Mouse (Mus musculus) stomach, adult 2 months (tissue): Measurements from ENCODE around the gene Snrnp25. TPM values are rescaled to one million over a fixed set of nuclear protein-coding genes. Genes with fewer than 3 reads are reported as not detected.

ENCODE experiments used
- polyA plus RNA-seq: library from polyadenylated mRNA; depleted of rRNA; stranded (reverse); fragments of >200 nt; gene quantifications from 2 replicates; pipeline ENCODE4 v1.2.3, GENCODE M21; 2012; rRNA removed

Snrnp25 gene
- polyA plus RNA-seq, result 7.8 and 10.3 TPM in 2 replicates

GRCm38 (mm10) chr11:32205058-32205873 lies at the start of gene Snrnp25:
TSS of gene Snrnp25 (plus strand) at chr11:32205415.

GRCm38 (mm10) chr11:32200075-32200601 lies 5.1 kb upstream of the Snrnp25 start, which contains the start of gene Il9r:
TSS of gene Il9r (minus strand) at chr11:32200279.

GRCm38 (mm10) chr11:32221951-32222409 lies 16.8 kb downstream of the Snrnp25 start, which contains the start of gene Rhbdf1:
TSS of gene Rhbdf1 (minus strand) at chr11:32222300.

GRCm38 (mm10) chr11:32226124-32226871 lies 21.1 kb downstream of the Snrnp25 start, which contains the start of gene Mpg:
TSS of gene Mpg (plus strand) at chr11:32226505.

Other genes starting within 250 kb of the Snrnp25 start
- gene 4930524B15Rik, start 239.8 kb upstream of the Snrnp25 start, polyA plus RNA-seq, result 0.09 TPM in 1 of 2 replicates, not detected in the other
- gene Nsg2, start 205.0 kb upstream of the Snrnp25 start, polyA plus RNA-seq, result 0.98 and 1.1 TPM in 2 replicates
- gene Il9r, start 5.1 kb upstream of the Snrnp25 start, polyA plus RNA-seq, result 0.52 and 0.81 TPM in 2 replicates
- gene Rhbdf1, start 16.9 kb downstream of the Snrnp25 start, polyA plus RNA-seq, result 92.5 and 97.3 TPM in 2 replicates
- gene Mpg, start 21.1 kb downstream of the Snrnp25 start, polyA plus RNA-seq, result 4.4 and 5.5 TPM in 2 replicates
- gene Nprl3, start 62.3 kb downstream of the Snrnp25 start, polyA plus RNA-seq, result 45.6 and 48.9 TPM in 2 replicates
- not detected in 2 replicates for gene Hba-x, start 71.0 kb downstream of the Snrnp25 start, polyA plus RNA-seq
- 83.3 and 278 TPM in 2 replicates for gene Hba-a1, start 78.1 kb downstream of the Snrnp25 start, polyA plus RNA-seq
- not detected in 2 replicates for gene Hbq1b, start 81.5 kb downstream of the Snrnp25 start, polyA plus RNA-seq
- 93.9 and 232 TPM in 2 replicates for gene Hba-a2, start 91.1 kb downstream of the Snrnp25 start, polyA plus RNA-seq
- gene Hbq1a, start 94.7 kb downstream of the Snrnp25 start, polyA plus RNA-seq, result 0.19 TPM in 1 of 2 replicates, not detected in the other
- 3.6 and 5.0 TPM in 2 replicates for gene Sh3pxd2b, start 142.4 kb downstream of the Snrnp25 start, polyA plus RNA-seq
- 1.5 and 2.7 TPM in 2 replicates for gene Ubtd2, start 250.0 kb downstream of the Snrnp25 start, polyA plus RNA-seq